Mouse (Mus musculus) heart, postnatal 14 days (tissue): Measurements from ENCODE around the gene Gnl1. TPM values are rescaled to one million over a fixed set of nuclear protein-coding genes. Genes with fewer than 3 reads are reported as not detected.
"Not testable (repeated sequence)": the region's sequence is repeated elsewhere in the genome, so short reads cannot be mapped to it uniquely, and the experiment has no call there.

ENCODE experiments used
- DNase-seq, 2 experiments: peaks; one replicate each; pipeline ENCODE4 v3.0.0; 2021 to 2022
- intact Hi-C: fragments of 180-260 bp; cut with DNase I; formaldehyde crosslinking; loops from one replicate; pipeline ENCODE4 v1.15.1; 2025
- long read RNA-seq, 2 experiments: library from polyadenylated mRNA; stranded (forward); transcript quantifications; one replicate each; pipeline ENCODE4 v2.0.0; 2021
- total RNA-seq, 2 experiments: library from RNA; stranded (reverse); gene quantifications; 2 replicates each; pipeline ENCODE4 v1.2.3; 2021

Gene Gnl1
- total RNA-seq: 10 to 100 TPM; 23.0 to 26.1 TPM
- long read RNA-seq, experiment 1, transcript Gnl1-201 (12 exons, 2,848 nt): major isoform, 57 of 65 reads
- long read RNA-seq, experiment 1, partial matches to known transcripts: 7 of 65 reads
- long read RNA-seq, experiment 1, other reads (novel, unspliced or antisense): 1 of 65 reads
- long read RNA-seq, experiment 2, transcript Gnl1-201 (12 exons, 2,848 nt): major isoform, 48 of 55 reads
- long read RNA-seq, experiment 2, partial matches to known transcripts: 5 of 55 reads
- long read RNA-seq, experiment 2, other reads (novel, unspliced or antisense): 2 of 55 reads

DNA sequence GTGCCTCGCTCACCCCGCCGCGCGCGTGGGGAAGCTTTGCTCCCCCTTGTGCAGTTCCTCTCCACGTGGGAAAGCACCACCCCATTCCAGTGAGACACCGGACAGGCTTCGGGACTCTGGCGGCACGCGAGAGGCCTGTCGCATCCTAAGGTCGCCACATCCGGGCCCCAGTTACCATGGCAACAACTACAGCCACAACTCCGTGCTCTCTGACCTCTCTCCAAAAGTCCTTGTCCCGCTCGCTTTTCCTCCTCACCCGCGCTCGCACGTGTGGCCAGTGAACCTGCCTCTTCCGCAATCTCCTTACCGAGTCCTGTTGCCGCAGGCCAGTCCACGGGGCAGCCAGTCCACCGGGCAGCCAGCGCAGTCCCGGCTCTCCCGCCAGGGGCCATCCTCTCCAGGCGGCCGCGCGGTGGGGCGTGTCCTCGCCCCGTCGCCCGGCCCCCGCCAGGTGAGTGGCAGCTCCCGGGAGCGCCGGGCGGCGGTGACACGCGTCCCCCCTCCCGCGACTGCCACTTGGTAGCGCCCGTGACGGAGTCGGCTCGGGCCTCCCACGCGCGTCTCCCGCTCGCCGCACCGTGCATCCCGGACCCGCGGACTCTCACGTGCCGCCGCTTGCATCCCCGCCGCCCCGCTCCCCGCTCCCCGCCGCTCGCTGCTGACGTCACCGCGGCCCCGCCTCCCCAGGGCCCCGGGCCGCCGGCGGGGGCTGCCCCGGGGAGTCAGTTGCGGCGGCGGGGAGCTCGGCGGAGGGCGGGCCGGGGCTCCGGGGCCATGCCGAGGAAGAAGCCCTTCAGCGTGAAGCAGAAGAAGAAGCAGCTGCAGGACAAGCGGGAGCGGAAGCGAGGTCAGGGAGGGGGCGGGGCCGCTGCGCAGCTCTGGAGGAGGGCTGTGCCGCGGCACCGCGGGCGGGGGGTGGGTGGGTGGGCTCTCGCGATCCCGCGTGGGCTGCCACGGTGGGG lies at the start of gene Gnl1, which contains the start of gene Prr3:
Gene Gnl1, plus strand, starts transcription at position 451 of the 962 bp plus-strand sequence.
Gene Prr3, minus strand, starts transcription at position 836 of the 962 bp plus-strand sequence.
- peak; percentile 90 to 91 for DNase-seq
- intact Hi-C loops: loop anchor here (10.0 kb wide), 1 partner anchor 145 kb away; the partner anchor contains the start of gene Tubb5

DNA sequence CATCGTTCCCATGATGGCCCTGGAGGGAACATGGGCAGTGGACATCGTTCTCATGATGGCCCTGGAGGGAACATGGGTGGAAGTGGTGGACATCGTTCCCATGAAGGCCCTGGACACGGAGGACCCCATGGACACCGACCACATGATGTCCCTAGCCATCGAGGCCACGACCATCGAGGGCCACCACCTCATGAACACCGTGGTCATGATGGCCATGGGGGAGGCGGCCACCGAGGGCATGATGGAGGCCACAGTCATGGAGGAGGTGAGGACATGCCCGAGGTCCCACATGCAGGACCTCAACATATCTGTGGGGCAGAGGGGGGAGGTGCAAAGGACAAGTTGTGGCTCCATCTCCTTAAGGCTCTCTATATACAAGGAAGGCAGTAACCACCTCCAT lies 49.0 kb upstream of the Gnl1 start:
- DNase-seq: no peak
- intact Hi-C loops: loop anchor here (10.0 kb wide), 2 partner anchors 134 to 264 kb away; partner anchors contain the start of gene H2-T3

DNA sequence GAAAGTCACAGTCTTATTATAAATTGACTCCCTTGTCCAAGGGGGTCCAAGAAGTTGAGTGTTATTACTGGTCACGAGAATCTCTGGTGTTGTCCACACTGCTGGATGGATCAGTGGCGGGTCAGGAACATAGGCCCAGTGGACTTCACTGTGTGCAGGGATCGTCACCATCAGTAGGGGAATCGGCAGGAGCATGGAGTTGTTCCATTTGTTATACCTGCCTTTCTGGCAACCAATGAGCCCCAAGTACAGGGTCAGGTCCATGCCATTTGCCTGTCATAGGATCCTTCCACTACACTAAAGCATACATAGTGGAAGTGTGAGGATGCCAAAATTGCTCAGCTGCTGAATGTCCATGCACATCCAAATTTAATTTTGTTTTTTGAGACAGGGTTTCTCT lies 47.0 kb upstream of the Gnl1 start:
- intact Hi-C loops: loop anchor here (10.0 kb wide), 2 partner anchors 132 to 262 kb away; partner anchors contain the start of gene H2-T3
- no peak for DNase-seq

DNA sequence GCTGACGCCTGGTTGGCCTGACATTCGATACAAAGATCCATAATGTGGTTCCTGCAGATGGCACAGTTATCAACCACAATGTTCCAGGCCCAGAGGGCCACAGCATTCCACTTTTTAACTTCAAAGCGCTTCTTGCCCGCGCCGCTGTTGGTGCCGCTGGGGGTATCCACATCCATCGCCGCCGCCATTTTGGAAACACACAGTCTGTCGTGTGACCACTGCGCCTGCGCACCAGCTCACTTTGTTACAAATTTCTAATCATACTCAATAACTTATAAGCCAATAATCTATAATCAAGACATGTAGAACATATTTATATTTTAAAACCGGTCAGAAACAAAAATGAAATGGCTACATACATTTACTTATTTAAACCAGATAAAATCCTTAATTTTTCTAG lies 43.9 kb upstream of the Gnl1 start:
- intact Hi-C loops: loop anchor here (5.0 to 10.0 kb wide), 3 partner anchors 129 to 259 kb away; partner anchors contain the start of gene H2-T3
- DNase-seq: not testable (repeated sequence)

DNA sequence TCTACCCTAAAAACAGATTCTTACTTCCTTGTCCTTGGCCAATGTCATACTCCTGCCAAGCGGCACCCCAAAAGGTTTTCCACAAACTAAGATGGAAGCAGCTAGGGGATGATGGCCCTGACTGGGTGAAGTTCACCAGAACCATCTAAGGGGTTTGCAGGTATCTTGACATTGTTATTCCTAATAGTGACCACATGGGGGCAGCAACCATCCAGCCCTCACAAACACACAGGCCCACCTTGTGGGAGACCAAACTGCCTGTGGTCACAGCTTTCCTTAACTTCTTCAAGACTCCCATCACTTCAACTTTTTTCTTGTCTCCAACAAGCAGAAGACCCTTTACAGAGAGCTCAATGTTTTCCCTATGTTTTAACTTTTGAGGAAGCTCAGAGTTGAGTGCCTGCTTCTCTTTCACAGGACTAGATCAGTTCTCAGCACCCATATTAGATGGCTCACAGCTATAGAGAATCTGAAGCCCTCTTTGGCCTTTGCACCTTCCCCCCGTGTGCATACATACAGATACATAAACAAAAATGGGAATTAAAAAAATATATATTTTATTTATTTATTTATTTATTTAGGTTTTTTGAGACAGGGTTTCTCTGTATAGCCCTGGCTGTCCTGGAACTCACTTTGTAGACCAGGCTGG lies 41.8 kb upstream of the Gnl1 start:
- intact Hi-C loops: loop anchor here (1.0 to 10.0 kb wide), 4 partner anchors 55 to 257 kb away; partner anchors contain the start of gene H2-T3

DNA sequence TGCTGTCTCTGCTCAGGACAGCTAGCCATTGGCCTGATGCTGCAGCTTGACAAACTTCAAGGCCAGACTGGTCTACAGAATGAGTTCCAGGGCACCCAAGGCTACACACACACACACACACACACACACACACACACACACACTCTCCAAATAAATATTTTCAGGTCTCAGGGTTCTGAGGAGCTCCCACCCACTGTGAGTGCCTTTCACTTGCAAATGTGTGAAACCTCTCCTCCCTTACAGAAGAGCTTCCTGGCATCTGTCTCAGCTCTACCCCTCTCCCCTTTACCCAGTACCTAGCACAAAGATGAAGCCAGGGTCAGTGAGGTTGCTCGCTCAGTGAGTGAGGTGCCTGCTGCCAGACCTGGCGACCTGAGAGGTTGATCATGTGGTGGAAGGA lies 40.5 kb upstream of the Gnl1 start:
- no peak for DNase-seq
- intact Hi-C loops: loop anchor here (5.0 to 10.0 kb wide), 3 partner anchors 126 to 256 kb away; partner anchors contain the start of gene H2-T3

More for the DNA sequence above, 41.8 kb upstream of the Gnl1 start:
- peak; percentile 44 to 52 for DNase-seq

DNA sequence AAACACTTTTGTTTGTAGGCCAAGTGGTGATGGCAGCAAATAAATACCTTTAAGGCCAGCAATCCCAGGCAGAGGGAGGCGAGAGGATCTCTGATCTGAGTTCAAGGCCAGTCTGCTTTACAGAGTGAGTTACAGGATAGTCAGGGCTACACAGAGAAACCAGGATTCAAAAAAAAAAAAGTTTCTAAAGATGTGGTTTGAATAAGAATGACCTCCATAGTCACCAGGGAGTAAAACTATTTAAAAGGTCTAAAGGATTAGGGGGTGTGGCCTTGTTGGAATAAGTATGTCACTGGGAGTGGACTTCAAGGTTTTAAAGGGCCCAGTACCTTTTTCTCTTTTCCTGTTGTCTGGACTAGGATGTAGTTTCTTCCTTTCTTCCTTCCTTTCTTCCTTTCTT lies 39.7 kb upstream of the Gnl1 start:
- intact Hi-C loops: loop anchor here (5.0 to 10.0 kb wide), 3 partner anchors 125 to 255 kb away; partner anchors contain the start of gene H2-T3

DNA sequence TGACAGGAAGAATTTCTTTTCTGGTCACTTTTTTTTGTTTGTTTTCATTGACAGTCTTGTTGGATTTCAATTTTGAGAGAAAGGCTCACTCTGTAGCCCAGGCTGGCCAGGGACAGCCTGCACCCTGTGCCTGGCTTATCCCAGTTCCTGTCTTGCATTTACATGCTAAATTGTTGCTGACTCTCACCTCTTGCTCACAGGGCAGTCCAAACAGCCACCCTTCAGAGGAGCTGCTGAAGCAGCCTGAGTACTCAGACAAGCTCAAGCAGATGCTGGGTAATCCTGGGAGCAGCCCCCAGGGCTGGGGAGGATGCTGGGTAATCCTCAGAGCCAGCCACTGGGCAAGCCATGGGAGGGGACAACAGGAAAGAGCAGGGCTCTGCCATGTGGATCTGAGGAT lies 28.7 kb upstream of the Gnl1 start:
- DNase-seq, intact Hi-C loops: not testable (repeated sequence)

More for the DNA sequence above, 39.7 kb upstream of the Gnl1 start:
- no peak for DNase-seq

DNA sequence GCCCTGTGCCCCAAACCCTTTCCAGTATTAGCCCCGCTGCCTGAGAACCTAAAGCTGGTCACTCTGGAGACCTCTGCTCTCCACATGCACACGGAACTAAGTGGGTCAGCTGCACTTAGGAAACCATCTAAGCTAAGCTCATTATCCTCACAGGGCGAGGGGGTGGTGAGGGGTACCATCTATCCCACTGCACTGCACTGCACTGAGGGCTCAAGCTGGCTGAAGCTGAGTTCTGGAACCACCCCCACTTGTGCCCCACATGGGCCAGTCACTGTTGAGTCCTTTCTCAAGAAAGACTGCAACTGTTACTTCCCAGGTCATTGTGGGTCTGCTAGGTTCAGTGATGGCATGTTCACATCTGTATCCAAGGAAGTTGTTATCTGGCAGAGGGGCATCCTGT lies 27.1 kb upstream of the Gnl1 start:
- DNase-seq, intact Hi-C loops: not testable (repeated sequence)

DNA sequence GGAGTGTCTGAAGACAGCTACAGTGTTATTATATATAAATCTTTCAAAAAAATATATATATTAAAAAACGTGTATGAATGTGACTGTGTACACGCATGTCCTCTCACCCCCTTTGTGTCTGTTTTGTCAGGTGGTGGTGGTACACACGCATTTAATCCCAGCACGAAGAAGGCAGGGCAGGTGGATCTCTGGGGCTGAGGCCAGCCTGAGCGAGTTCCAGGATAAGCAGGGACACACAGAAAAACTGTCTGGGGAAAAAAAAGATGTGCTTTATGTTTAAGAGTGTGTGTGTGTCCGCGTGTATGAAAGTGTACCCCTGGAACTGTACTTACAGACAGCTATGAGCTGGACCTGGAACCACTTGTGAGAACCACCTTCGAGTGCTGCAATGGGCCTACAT lies 25.0 kb upstream of the Gnl1 start:
- DNase-seq: no peak
- intact Hi-C loops: no loop called here

DNA sequence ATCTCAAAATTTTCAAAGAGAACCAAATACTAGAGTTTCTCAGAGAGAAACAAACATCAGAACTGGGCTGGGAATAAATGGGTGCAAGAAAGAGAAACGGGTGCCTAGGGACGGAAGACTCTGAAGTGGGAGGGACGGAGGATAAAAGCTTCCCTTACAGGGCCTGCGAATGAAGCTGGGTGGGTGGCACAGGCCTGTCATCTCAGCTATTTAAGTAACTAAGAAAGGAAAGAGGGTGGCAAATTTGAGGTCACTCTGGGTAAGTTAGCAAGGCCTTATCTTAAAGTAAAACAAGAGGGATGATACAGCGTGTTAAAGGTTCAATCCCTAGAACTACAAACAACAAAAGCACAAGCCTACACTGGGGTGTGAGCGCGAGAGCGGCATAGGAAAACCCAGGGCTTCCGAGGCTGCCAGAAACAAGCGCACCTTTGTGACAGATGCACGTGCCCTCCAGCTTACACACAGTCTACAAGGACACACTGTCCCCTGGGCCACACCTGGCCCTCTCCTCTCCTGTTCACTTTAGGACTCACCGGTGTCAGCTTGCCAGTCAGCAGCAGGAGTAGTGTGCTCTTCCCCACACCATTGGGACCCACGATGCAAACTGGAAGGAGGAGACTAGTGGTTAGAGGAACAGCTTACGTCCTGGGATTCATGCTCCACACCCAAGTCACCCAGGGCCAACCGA lies 21.0 kb upstream of the Gnl1 start:
- intact Hi-C loops: no loop called here
- no peak for DNase-seq

DNA sequence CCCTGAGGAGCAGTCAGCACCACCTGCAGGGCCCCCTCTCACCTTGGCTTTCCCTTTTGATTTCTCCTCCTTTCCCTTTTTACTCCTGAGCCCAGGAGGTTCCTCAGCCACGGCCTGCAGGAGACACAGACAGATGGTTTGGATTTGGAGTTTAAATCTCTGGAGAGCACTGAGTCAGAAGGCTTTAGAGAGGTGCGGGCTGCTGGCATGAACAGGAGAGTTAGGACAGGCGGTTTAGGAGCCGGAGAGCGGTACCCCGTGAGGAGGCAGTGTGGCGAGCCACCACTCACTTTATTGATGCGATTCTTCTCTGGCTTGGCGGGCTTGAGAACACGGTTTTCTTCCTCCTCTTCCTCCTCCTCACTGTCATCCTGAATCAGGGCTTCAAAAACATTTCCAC lies 16.4 kb upstream of the Gnl1 start:
- intact Hi-C loops: no loop called here

DNA sequence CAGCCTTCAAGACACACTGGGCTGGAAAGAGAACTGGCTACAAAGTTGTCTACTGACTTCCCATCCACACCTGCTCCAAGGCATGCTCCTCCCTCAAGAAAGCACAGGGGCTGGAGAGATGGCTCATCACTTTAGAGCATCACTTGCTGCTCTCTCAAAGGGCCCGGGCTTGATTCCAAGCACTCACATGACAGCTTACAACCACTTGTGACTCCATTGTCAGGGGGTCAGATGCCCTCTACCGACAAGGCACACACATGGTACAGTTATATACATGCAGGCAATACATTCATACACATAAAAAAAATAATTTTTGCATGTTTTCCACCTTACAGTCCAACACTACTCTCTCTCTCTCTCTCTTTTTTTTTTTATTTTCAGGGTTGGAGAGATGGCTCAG lies 12.0 kb upstream of the Gnl1 start:
- DNase-seq: no peak
- intact Hi-C loops: no loop called here

More for the DNA sequence above, 16.4 kb upstream of the Gnl1 start:
- DNase-seq: no peak

DNA sequence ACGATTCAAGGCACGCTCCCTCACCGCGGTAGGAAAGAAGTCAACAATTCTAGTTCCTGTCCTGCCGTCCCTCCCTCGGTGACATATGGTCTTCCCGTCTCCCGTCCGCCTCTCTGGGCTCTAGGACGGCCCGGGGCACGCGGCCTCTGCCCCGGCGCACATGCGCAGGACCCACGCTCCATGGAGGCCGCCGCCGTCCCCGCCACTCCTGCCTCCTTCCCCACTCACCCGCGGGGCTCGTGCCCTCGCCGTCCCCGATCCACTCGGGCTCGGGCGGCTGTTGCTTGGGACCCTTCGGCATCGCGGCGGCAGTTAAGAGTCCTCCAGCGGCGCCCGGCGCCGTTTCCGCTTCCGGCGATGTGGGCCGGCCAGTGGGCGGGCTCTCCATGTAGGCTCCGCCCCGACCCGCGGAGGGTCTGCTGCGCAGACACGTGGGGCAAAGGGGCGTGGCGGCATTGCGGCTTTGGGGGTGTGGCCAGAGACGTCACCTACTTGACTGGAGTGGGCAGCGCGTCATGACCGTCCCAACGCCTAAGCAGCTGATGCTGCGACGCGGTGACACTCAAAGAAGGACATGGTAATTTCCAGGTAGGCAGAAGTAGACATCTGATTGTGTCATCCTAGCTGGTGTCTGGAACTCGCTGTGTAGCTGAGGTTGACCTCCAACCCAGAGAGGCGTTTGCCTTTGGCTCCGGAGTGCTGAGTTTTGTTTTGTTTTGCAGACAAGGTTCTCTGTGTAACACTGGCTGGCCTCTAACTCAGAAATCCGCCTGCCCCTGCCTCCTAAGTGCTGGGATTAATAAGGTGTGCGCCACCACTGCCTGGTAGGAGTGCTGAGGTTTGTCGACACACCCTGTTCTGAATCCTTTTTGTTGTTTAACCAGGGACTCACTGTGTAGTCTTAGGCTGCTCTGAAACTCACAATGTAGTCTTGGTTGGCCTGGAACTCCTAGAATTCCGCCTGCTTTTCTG lies 9.9 kb upstream of the Gnl1 start, which contains the start of gene Abcf1:
Gene Abcf1, minus strand, starts transcription at position 344 of the 972 bp plus-strand sequence.
- intact Hi-C loops: loop anchor here (10.0 kb wide), 1 partner anchor 135 kb away; the partner anchor contains the start of gene Tubb5

DNA sequence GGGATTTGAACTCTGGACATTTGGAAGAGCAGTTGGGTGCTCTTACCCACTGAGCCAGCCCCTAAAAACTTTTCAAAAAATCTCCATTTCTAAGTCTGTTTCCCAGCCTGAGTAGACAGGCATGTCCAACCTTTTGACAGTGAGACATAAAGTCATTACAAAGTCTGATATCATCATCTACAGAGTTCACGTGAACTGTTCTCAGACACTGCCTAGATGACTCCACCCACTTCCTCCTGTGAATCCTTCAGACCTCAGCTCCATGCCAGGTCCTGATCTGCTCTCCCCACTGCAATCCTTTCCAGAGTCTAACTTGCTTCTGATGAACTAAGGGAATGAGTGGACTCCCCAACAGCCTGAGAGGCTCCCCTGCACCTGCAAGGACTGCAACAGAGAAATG lies 7.5 kb upstream of the Gnl1 start:
- intact Hi-C loops: loop anchor here (10.0 kb wide), 1 partner anchor 137 kb away; the partner anchor contains the start of gene Tubb5
- no peak for DNase-seq

More for the DNA sequence above, 9.9 kb upstream of the Gnl1 start, which contains the start of gene Abcf1:
- DNase-seq: peak; percentile 99 to 100

DNA sequence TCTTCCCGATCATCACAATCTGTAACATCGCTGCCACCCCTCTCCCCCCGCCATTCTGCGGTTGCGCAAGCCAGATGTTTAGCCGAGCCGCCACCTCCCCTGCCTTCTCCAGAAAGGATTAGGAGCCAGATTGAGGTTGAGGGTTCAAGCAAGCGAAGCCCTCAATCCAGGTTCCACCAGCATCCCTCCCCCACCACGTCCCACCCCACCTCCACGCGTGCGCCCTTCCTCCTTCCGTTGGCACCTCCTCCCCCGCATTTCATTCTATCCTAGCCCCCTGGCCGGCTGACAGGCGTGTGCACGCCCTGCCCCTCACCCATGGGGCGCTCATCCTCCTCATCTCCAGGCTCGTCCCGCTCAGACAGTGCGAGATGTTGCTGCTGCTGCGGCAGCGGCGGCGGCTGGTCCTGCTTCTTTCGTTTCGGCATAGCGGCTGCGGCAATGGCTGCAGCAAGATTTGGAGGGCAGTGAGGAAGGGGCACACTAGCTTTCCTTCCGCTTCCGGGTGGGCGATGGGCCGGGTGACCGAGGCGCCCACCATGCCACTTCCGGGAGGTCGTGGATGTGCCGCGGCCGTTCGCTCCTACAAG lies 745 bp upstream of the Gnl1 start:
- no peak for DNase-seq
- intact Hi-C loops: loop anchor here (10.0 kb wide), 1 partner anchor 144 kb away; the partner anchor contains the start of gene Tubb5

DNA sequence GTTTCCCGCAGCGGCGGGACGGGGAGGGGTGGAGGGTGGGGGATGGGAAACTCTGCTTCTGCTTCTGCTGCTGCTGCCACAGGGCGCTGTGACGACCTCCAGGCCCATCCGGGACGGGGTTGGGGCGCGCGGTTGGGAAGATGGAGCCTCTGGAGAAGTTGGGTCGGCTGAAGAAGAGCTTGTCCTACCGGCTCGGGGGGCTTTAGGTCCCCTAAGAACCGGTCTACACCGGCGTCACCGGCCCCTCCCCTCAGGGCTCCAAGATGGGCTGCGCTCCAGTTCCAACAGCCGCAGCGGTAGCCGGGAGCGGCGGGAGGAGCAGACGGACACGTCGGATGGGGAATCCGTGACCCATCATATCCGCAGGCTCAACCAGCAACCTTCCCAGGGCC lies 708 bp downstream of the Gnl1 start:
- DNase-seq: peak; percentile 58 to 70
- intact Hi-C loops: no loop called here

DNA sequence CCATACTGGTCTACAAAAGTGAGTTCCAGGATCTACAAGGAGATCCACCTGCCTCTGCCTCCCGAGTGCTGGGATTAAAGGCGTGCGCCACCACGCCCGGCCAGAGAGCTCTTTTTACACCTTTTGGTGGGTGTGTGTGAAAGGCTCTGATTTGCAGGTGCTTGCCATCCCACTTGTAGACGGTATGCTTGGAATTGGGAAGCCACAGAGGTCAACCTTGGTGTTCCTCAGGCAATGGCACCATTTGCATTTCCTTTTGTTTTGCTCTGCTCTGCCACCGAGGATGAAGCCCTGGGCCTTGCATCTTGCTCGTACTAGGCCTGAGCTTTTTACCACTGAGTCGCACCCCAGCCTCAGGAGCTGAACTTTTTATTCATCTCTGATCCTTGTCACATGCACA lies 2.1 kb downstream of the Gnl1 start:
- DNase-seq: no peak
- intact Hi-C loops: no loop called here
